Mouse (Mus musculus) left cerebral cortex, postnatal 36 days (tissue): ENCODE measurements around the gene Sema4a. TPM values are rescaled to one million over a fixed set of nuclear protein-coding genes. Genes with fewer than 3 reads are reported as not detected.
A peak's percentile ranks its signal among the peaks of the same experiment; 100 is the strongest.
"Not testable (repeated sequence)": the region's sequence is repeated elsewhere in the genome, so short reads cannot be mapped to it uniquely, and the experiment has no call there.

Source experiments
- DNase-seq, 2 experiments: peaks; one replicate each; pipeline ENCODE4 v3.0.0; 2021 to 2022; ENCODE audit warnings: low spot score in 2 of 2, mixed read lengths in 1 of 2
- intact Hi-C: fragments of 180-260 bp; cut with DNase I; formaldehyde crosslinking; loops from one replicate; pipeline ENCODE4 v1.15.1; 2025
- total RNA-seq, 2 experiments: library from RNA; stranded (reverse); gene quantifications; 2 replicates each; pipeline ENCODE4 v1.2.3; 2021

The Sema4a gene
- total RNA-seq, 2 experiments from 2014 or later: 52.2 to 66.7 TPM

- DNase-seq: peak; percentile 43 to 71
- intact Hi-C loops: loop anchor here (2.0 kb wide), 1 partner anchor 26 kb away; no protein-coding TSS in a partner anchor
These were observed 20.2 kb downstream of the Sema4a start for GRCm38 (mm10) chr3:88440500-88441381.

GRCm38 (mm10) chr3:88439582-88439981 lies 21.4 kb downstream of the Sema4a start:
- DNase-seq: no peak
- intact Hi-C loops: no loop called here

- intact Hi-C loops: no loop called here
- DNase-seq: no peak
These were observed 23.5 kb downstream of the Sema4a start for GRCm38 (mm10) chr3:88437454-88437853.

GRCm38 (mm10) chr3:88436395-88437201 lies 24.4 kb downstream of the Sema4a start:
- DNase-seq: peak; percentile 46 to 50
- intact Hi-C loops: loop anchor here (1.0 kb wide), 1 partner anchor 27 kb away; no protein-coding TSS in a partner anchor

DNA sequence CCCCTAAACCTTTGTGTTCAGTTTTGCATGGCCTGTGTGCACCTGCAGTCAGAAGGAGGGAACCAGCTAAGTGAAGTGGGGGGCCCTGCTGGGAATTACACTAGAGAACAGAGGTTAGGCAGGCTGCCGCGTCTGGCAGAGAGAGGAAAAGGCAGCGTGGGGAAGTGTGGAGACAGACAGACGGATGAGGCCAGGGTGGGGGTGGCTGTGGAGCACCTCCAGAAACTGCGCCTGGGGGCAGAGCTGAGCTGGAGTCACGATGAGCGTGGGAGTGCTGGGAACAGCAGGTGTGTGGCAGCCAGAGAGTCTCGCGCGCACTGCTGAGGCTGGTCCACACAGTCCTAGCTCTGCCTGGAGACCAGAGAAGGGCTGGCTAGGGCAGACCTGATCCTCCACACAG lies 25.5 kb downstream of the Sema4a start:
- intact Hi-C loops: no loop called here
- DNase-seq: peak; percentile 82 to 89

GRCm38 (mm10) chr3:88428639-88429038 lies 32.3 kb downstream of the Sema4a start:
- DNase-seq: not testable (repeated sequence)

GRCm38 (mm10) chr3:88427342-88427905 lies 33.6 kb downstream of the Sema4a start:
- no peak for DNase-seq
- intact Hi-C loops: loop anchor here (5.0 kb wide), 1 partner anchor 40 kb away; no protein-coding TSS in a partner anchor

More at GRCm38 (mm10) chr3:88428639-88429038, 32.3 kb downstream of the Sema4a start:
- intact Hi-C loops: loop anchor here (5.0 kb wide), 1 partner anchor 39 kb away; no protein-coding TSS in a partner anchor

DNA sequence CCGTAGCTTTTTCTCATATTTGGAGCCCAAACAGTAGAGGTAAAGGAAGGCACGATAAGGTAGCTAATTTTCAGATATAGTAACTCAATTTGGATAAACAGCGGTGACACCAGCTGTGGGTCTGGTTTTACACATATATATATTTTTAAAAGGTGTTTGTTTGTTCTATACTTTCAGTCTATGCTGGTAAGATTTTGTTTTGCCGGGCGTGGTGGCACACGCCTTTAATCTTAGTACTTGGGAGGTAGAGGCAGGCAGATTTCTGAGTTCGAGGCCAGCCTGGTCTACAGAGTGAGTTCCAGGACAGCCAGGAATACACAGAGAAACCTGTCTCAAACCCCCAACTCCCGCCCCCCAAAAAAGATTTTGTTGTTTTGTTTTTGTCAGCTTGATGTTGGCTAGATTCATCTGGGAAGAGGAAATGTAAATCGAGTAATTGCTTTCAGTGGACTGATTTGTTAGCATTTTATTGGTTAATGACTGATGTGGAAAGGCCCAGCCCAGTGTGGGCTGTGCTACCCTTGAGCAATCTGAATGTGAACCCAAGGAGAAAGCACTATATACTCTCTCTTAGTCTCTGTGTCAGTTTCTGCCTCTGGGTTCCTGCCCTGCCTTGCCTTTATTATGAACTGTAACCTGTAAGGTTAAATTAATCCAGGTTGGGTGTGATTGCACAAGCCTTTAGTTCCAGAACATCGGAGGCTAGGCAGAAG lies 35.1 kb downstream of the Sema4a start:
- no peak for DNase-seq
- intact Hi-C loops: loop anchor here (2.0 to 5.0 kb wide), 2 partner anchors 15 to 41 kb away; partner anchors contain the start of gene Pmf1

DNA sequence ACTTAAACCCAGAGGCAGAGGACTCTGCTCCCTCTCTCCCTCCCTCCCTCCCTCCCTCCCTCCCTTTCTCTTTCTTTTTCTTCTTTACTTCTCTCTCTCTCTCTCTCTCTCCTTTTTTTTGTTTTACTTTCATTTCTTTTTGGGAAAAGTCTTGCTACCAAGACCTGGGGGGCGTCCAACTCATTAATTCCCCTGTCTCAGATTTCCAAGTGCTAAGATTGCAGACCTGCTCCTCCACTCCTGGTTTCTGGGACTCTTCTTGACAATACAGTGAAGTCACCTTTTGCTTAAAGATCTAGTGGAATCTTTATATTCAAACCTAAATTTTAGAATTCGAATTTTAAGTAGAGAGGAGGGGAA lies 35.7 kb downstream of the Sema4a start:
- DNase-seq: no peak
- intact Hi-C loops: loop anchor here (2.0 to 5.0 kb wide), 2 partner anchors 15 to 42 kb away; partner anchors contain the start of gene Pmf1

- intact Hi-C loops: loop anchor here (2.0 to 5.0 kb wide), 2 partner anchors 14 to 43 kb away; partner anchors contain the start of gene Pmf1
- DNase-seq: peak; percentile 89 to 92
These were observed 36.2 kb downstream of the Sema4a start, which contains the start of gene Slc25a44 for GRCm38 (mm10) chr3:88424605-88425329. Slc25a44 (minus strand) TSS chr3:88425139.

DNA sequence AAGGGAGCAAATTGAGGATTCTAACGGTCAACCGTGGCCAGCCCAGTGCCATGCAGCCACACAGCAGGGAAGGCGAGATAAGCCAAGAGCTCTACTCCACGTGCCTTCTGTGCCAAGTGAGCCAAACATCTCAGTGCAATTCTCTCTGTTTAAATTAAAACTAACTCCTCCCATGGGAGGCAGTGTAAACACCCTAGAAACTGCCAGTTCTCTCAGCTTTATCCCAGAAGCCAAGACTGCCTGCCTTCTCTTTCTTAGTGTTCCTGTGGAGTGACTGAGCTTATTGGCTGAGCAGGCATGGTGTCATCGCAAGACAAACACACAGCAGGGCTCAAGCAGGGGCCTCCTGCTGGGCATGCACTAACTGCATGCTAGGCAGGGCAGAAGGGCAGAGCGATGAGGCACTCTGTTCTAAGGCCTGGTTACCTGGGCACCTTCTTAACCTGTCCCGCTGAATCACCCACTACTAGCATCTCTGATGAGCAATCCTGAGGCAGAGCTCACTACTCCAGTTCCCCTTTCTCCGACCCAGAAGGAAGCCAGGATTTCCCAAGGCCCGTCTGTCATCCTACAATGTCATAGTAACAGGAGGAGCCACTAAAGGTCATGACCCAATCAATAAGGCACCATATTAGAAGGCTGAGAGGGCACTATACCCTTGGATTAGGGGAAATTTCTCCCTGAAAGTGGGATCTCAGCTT lies 38.8 kb downstream of the Sema4a start:
- intact Hi-C loops: no loop called here
- peak in 1 of 2 experiments; percentile 36 for DNase-seq

GRCm38 (mm10) chr3:88420771-88421170 lies 40.2 kb downstream of the Sema4a start:
- intact Hi-C loops: no loop called here
- no peak for DNase-seq

DNA sequence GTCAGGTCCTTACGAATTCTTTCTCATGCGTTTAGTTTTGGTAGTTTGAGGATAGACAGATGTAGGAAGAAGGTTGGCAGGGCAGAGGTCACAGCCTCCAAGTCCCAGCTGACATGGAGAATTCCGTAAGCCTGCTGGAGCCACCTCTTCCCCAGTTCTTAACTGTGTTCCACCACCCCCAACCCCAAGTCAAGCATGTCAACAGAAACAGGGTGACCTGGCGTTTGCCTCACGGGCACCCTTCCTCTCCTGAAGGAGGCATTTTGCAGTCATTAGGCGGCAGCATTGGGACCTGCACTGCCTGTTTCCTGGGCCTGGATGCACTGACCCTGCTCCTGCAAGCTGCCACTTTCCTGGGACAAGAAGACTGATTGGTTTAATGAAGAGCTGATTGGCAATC lies 43.0 kb downstream of the Sema4a start:
- intact Hi-C loops: no loop called here
- DNase-seq: no peak

DNA sequence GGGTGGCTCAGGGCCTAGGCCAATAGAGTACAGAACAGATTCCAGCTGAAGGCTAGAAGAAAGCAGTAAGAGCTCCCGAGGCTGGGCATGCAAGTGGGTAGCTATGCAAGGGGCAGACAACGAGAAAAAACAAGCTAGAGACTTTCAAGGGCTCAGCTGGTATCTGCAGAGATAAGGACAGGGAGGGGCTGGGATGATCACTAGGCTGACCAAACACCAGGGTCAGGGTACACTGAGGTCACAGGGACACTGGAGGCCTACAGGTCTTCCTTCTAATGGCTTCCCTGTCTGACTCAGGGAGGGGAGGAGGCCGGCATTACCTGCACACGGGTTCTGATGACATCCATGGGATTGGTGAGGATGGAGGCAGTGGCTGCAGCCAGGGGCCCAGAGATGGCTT lies 45.3 kb downstream of the Sema4a start:
- intact Hi-C loops: no loop called here
- DNase-seq: no peak

DNA sequence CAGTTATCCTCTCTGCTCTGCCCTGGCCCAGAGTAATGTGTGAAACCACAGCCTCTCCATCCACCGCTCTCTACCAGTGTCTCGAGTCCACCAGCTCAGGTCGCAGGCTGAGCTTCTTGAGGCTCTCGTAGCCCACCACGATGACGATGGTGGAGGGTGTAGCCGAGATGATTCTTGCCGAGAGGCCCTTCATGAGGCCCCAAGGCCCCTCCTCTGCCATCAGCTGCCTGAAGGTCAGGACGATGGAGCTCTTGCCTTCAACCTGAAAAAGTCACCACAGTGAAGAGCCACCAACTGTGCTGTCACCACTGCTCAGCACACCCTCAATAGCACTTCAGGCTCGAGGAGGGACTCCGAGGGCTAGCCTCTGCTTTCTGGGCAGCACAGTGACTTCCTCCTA lies 48.3 kb downstream of the Sema4a start:
- no peak for DNase-seq
- intact Hi-C loops: loop anchor here (5.0 kb wide), 1 partner anchor 120 kb away; the partner anchor contains the start of gene Mex3a

DNA sequence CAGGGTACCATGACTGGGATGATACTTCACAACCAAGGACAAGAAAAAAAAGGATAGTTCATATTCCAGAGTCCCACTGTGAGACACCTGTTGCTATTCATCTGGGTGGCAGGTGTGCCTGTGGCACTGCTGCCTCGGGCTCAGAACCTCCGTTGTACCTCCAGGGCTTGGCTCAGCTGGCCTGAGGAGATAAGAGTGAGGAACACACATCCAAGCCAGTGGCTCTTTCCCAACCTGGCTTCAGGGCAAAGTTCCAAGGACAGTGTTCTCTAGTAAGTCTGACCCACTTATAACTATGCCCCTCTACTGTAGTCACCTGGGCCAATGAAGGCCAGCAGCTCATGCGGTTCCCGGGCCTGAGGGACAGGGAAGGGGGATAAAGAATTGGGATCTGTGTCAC lies 49.3 kb downstream of the Sema4a start:
- intact Hi-C loops: loop anchor here (2.0 to 5.0 kb wide), 2 partner anchors 13 to 121 kb away; partner anchors contain the start of genes Mex3a and Slc25a44
- DNase-seq: no peak

DNA sequence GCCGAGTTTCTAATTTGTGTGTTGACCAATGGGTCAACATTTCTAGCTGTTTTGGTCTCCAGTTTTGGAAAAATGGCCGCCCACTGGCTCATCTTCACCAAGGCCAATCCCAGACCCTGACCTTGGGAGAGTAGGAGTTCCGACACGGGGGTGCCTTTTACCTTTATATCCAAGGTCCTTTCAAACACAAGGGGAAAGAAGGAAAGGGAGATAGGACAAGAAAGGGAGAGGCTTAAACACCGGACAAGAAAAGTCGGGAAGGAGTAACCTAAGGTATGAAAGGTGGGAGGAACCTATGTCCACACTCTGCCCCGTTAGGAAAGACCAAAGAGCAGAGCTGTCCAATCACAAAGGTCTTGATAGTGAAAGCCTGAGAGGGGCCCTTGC lies 50.3 kb downstream of the Sema4a start:
- DNase-seq: no peak
- intact Hi-C loops: loop anchor here (2.0 to 5.0 kb wide), 2 partner anchors 14 to 122 kb away; partner anchors contain the start of genes Mex3a and Slc25a44
